Mouse (Mus musculus): ENCODE measurements around the gene Dis3l. TPM values are rescaled to one million over a fixed set of nuclear protein-coding genes. Genes with fewer than 3 reads are reported as not detected.

Dis3l gene
- polyA plus RNA-seq (2015; fragmentation: Nextera tagmentation; extraction: Ambion mirVana), result 23.9 and 25.9 TPM in 2 replicates

DNA sequence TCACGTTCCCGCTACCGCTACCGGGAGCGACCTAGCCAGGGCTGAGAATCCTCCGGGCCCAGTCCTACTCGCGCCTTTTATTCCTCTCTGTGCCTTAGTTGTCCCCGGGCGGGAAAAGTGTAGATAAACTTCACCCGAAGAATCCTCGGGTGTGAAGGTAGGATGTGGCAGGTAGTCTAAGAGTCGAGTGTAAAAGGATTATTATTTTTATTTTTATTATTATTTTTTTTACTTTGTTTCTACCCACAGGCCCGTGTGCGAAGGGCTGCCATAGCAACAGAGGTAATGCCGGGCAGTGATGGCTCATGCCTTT is at the start of gene Dis3l:
Gene Dis3l (minus strand): TSS at position 35 of the 313 bp plus-strand sequence.
- Histone ChIP-seq H3K9me3 (ENCODE audit: low read length) (no peaks in the 10 kb centered on the region), H3K27ac (ENCODE audit: low read length) (peak within 1 kb of the TSS; percentile 100), H3K4me2 (replicated peaks; ENCODE audit: low read depth, low read length) (peak within 1 kb of the TSS; percentile 73), H3K27me3 (ENCODE audit: insufficient read depth, low read length) (no peaks in the 10 kb centered on the region), H3K36me3 (ENCODE audit: insufficient read depth, low read length) (peaks cover 7% of the 10 kb centered on the region; the same call in 1 of the 2 replicates), H3K4me1 (ENCODE audit: insufficient read depth, low read length) (peaks cover 21% of the 10 kb centered on the region; the same call in 1 of the 2 replicates), H3K9ac (replicated peaks; ENCODE audit: low read length) (peak within 1 kb of the TSS; percentile 99), H3K4me3 (ENCODE audit: low read length) (peak within 1 kb of the TSS; percentile 71)
- 11% methylated on average over 16 of the region's 16 CpGs for WGBS
- no peak for ATAC-seq (ENCODE audit: low FRiP score, low TSS enrichment)

DNA sequence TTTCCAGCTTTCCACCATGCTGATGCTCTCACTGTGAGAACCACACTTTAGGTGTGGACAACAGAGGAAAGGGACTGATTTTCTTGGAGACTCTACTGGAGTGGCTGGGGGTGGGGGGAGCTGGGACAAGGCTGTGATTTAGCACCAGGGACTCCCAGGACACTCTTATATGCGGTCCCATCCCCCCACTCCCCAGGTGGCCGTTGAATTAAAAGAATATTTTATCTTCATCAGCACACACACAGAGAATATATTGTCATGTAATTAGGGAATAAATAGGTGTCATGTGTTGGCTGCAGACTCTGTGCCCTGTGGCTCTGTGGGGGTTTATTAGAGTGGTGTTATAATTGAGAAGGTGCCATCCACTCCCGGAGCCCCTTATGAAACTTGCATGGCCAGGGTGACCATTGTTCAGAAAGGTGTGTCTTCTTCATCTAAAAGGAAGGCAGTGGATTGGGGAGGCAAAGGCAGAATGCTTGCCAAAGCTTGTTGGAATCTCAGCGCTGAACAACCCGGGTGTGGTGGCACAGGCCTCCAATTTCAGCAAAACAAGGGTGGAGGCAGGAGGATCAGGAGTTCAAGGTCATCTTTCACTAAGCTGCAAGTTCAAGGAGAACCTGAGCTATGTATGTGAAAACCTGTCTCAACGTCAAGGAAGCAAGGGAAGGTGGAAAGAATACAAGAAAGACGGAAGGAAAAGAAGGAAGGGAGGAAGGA is 48.6 kb upstream of the Dis3l start:
- Histone ChIP-seq H3K4me2 (replicated peaks; ENCODE audit: low read depth, low read length) (no peak overlapping the region), H3K27ac (ENCODE audit: low read length) (no peak overlapping the region), H3K27me3 (ENCODE audit: insufficient read depth, low read length) (peaks cover 35% of the 10 kb centered on the region), H3K4me1 (ENCODE audit: insufficient read depth, low read length) (peaks cover 17% of the 10 kb centered on the region), H3K9ac (replicated peaks; ENCODE audit: low read length) (no peak overlapping the region), H3K36me3 (ENCODE audit: insufficient read depth, low read length) (no peaks in the 10 kb centered on the region), H3K9me3 (ENCODE audit: low read length) (no peaks in the 10 kb centered on the region), H3K4me3 (ENCODE audit: low read length) (no peak overlapping the region)
- WGBS, result 70% methylated on average over 7 of the region's 7 CpGs
- no peak for ATAC-seq (ENCODE audit: low FRiP score, low TSS enrichment)

DNA sequence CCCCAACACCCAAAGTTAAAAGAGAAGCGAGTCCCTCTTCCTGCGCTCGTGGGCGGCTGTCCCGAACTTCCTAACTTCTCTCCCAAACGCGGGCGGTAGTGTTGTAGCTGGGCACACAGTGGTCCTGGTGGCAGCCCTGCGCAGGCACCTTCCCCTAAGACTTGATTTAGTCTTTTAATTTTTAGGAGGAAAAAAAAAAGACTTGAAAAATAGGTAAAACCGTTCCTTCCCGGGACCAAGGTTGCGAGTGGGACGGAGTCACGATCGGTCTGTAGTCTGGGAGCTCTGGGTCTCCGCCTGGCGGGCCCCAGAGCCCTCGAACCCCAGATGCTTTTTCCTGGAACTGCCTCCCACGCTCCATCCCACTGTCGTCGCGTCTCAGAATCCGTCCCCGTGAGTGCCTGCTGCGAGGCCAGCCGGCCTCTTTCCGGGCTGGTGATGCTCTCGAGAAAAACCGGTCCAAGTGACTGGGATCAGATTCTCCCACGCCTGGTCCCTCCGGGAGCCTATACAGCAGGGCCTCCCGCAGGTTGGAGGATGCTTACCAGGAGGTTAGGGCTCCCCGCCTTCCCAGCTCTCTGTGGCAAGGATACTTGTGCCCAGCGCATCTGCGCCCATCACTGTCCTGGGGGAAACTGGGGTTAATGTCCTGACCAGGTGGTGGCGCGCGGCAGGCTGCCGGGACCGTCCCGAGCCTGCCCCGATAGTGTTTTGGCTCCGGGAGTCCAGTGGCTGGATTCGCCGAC is 45.6 kb upstream of the Dis3l start:
- Histone ChIP-seq H3K27ac (ENCODE audit: low read length) (no peak overlapping the region), H3K4me3 (ENCODE audit: low read length) (peak overlapping the region; percentile 66), H3K4me1 (ENCODE audit: insufficient read depth, low read length) (peaks cover 14% of the 10 kb centered on the region), H3K9me3 (ENCODE audit: low read length) (no peaks in the 10 kb centered on the region), H3K9ac (replicated peaks; ENCODE audit: low read length) (peak overlapping the region; percentile 66), H3K36me3 (ENCODE audit: insufficient read depth, low read length) (no peaks in the 10 kb centered on the region), H3K4me2 (replicated peaks; ENCODE audit: low read depth, low read length) (peak overlapping the region; percentile 99), H3K27me3 (ENCODE audit: insufficient read depth, low read length) (peaks cover 46% of the 10 kb centered on the region)
- ATAC-seq (ENCODE audit: low FRiP score, low TSS enrichment), result no peak
- under 1% methylated on average over 45 of the region's 45 CpGs for WGBS

DNA sequence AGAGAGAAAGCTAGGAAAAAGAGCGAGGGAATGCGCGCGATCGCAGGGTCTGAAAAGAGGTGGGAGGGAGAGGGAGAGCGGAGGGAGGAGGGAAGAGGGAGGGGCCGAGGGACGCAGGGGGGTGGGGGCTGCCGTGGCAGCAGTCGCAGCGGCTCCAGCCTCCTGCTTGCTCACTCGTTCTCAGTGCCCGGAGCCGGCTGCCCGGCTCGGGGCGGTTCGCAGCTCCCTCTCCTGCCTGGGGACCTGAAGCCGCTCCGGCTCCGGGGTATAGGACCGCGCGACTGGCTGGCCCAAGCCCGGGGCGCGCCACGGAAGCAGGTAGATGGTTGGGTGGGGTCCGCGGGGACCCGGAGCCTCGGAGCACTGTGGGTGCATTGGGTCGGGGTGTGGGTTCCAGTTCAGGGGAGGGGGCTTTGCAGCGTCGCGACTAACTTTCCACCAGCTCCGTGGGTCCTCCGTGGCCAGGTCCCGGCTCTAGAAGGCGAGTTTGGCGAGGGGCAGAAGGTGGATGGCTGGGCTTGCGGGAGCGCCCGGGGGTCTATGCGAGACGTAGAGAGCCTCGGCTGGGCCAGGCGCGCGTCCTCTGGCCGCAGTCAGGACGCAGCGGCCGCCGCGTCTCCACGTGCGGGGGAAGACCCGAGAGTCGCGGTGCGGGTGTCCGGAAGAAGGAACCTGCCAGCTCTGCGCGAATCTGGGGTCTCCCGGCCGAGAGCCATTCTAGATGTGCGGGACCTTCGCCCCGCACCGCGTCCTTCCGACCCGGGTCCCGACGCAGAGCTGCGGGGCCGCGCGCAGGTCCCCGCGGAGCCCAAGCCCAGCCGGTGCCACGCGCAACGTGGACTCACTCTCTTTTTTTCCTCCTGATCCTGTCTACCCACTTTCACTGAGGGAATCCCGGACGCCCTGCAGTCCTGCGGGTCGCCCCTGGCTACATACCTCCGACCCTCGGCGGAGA is 44.7 kb upstream of the Dis3l start, which contains the start of gene Megf11:
Gene Megf11 (plus strand): TSS at position 116 of the 955 bp plus-strand sequence.
- under 1% methylated on average over 92 of the region's 93 CpGs for WGBS
- Histone ChIP-seq H3K9ac (replicated peaks; ENCODE audit: low read length) (peak within 1 kb of the TSS; percentile 66), H3K27ac (ENCODE audit: low read length) (no peak within 1 kb of the TSS), H3K4me3 (ENCODE audit: low read length) (peak within 1 kb of the TSS; percentile 66), H3K27me3 (ENCODE audit: insufficient read depth, low read length) (peaks cover 46% of the 10 kb centered on the region), H3K4me1 (ENCODE audit: insufficient read depth, low read length) (peaks cover 14% of the 10 kb centered on the region), H3K4me2 (replicated peaks; ENCODE audit: low read depth, low read length) (peak within 1 kb of the TSS; percentile 99), H3K36me3 (ENCODE audit: insufficient read depth, low read length) (no peaks in the 10 kb centered on the region), H3K9me3 (ENCODE audit: low read length) (peaks cover 2% of the 10 kb centered on the region; the same call in 1 of the 2 replicates)
- peak; percentile 81 for ATAC-seq (ENCODE audit: low FRiP score, low TSS enrichment)

DNA sequence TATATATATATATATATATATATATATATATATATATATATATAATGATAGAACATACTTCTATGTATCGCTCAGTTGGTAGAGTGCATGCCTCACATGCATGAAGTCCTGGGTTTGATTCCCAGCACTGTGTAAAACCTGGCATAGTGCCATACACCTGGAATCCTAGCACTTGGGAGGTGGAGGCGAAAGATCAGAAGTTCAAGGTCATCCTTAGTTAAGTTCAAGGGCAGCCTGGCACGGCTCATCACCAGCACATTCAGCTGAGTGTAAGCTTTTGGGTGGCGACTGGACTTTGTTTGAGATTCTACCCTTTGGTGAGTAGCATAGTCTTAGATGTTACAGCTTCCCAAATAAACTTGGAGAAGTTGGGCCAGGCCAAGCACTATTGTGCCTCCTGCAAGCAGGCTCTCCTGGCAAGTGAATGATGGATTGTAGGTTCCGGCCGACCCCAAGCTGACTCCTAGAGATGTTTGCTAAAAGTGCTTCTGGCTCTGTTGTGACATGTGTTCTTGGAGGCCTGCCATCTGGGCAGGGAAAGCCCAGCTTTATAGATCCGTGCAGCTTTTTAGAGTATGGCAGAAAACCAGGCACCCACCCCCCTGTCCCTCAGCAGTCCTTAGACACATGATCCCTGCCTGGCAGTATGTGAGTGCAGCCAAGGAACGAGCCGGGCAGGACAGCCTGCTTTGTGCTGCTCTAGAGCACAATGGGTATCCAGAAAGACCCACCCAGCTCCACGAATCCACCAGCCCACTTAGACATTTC is 42.1 kb upstream of the Dis3l start:
- peaks cover 14% of the 10 kb centered on the region for H3K4me1 ChIP-seq (ENCODE audit: insufficient read depth, low read length)
- no peaks in the 10 kb centered on the region for H3K36me3 ChIP-seq (ENCODE audit: insufficient read depth, low read length)
- no peak overlapping the region for H3K27ac ChIP-seq (ENCODE audit: low read length)
- H3K27me3 ChIP-seq (ENCODE audit: insufficient read depth, low read length), result peaks cover 41% of the 10 kb centered on the region
- H3K9ac ChIP-seq (replicated peaks; ENCODE audit: low read length), result no peak overlapping the region
- no peak for ATAC-seq (ENCODE audit: low FRiP score, low TSS enrichment)
- no peak overlapping the region for H3K4me2 ChIP-seq (replicated peaks; ENCODE audit: low read depth, low read length)
- H3K4me3 ChIP-seq (ENCODE audit: low read length), result no peak overlapping the region
- peaks cover 3% of the 10 kb centered on the region; the same call in 1 of the 2 replicates for H3K9me3 ChIP-seq (ENCODE audit: low read length)
- 45% methylated on average over 10 of the region's 10 CpGs for WGBS

DNA sequence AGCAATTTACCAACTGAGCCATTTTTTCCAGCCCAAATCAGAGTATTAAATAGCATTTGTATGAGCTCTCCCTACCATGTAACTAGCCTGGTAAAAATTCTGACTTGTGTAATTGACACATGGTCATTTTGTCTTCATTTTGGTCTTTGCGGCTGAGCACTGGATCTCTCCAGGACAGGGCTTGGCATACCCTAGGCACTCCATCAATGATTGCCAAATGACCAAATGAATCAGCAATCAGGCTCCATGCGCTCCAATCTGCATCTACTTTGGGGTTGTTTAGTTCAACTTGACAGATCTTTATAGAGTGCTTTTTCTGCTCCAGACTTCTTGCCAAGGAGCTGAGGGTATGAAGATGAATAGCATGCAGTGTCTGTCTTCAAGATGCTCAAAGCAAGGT is 35.3 kb upstream of the Dis3l start:
- peaks cover 3% of the 10 kb centered on the region; the same call in 1 of the 2 replicates for H3K9me3 ChIP-seq (ENCODE audit: low read length)
- no peak overlapping the region for H3K9ac ChIP-seq (replicated peaks; ENCODE audit: low read length)
- H3K4me1 ChIP-seq (ENCODE audit: insufficient read depth, low read length), result no peaks in the 10 kb centered on the region
- H3K4me3 ChIP-seq (ENCODE audit: low read length), result no peak overlapping the region
- ATAC-seq (ENCODE audit: low FRiP score, low TSS enrichment), result no peak
- H3K27ac ChIP-seq (ENCODE audit: low read length), result no peak overlapping the region
- 76% methylated on average over 2 of the region's 2 CpGs for WGBS
- no peaks in the 10 kb centered on the region for H3K36me3 ChIP-seq (ENCODE audit: insufficient read depth, low read length)
- no peak overlapping the region for H3K4me2 ChIP-seq (replicated peaks; ENCODE audit: low read depth, low read length)
- no peaks in the 10 kb centered on the region; the same call in 1 of the 2 replicates for H3K27me3 ChIP-seq (ENCODE audit: insufficient read depth, low read length)

DNA sequence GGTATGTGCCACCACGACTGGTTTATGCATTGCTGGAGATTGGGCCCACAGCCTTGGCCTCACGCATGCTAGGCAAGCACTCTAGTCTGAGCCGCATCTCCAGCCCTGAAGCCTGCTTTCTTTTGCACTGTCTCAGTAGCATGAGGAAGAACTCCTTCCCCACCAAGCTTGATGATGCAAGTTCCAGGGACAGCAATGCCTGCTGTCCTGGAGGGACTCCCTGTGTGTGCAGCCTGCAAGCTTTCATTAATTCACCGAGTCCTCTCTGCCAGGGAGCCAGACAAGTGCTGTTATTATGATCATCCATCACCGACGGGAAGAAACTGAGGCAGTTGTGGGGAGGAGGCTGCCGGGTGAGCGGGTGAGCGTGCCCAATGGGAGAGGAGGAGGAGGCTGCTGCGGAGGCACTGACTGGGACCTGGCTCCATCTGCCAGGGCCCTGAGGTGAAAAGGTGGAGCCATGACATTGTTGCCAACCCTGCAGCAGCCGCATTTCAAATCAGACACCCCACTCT is 30.3 kb upstream of the Dis3l start:
- Histone ChIP-seq H3K4me2 (replicated peaks; ENCODE audit: low read depth, low read length) (no peak overlapping the region), H3K4me3 (ENCODE audit: low read length) (no peak overlapping the region), H3K27me3 (ENCODE audit: insufficient read depth, low read length) (no peaks in the 10 kb centered on the region), H3K9me3 (ENCODE audit: low read length) (no peaks in the 10 kb centered on the region), H3K27ac (ENCODE audit: low read length) (no peak overlapping the region), H3K9ac (replicated peaks; ENCODE audit: low read length) (no peak overlapping the region), H3K4me1 (ENCODE audit: insufficient read depth, low read length) (no peaks in the 10 kb centered on the region), H3K36me3 (ENCODE audit: insufficient read depth, low read length) (no peaks in the 10 kb centered on the region)
- no peak for ATAC-seq (ENCODE audit: low FRiP score, low TSS enrichment)
- 55% methylated on average over 11 of the region's 11 CpGs for WGBS

DNA sequence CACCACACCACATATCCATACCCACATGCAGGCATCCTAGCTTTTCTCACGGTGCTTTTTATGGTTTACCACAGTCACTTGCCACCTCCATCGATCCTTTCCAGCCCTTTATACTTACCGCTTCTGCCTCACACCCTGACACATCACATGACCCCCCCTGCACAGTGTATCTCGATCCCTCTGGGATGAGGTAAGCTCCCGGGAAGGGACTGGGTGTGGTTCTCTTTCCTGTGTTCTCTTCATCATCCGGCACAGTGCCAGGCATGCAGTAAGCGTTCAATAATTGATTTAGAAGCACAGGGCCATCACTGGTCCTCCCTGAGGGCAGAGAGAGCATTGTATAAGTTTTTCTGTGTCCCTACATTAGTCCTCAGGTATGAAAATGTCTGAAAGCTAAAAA is 28.8 kb upstream of the Dis3l start:
- no peaks in the 10 kb centered on the region for H3K36me3 ChIP-seq (ENCODE audit: insufficient read depth, low read length)
- WGBS, result 62% methylated on average over 7 of the region's 7 CpGs
- H3K4me3 ChIP-seq (ENCODE audit: low read length), result no peak overlapping the region
- no peaks in the 10 kb centered on the region for H3K27me3 ChIP-seq (ENCODE audit: insufficient read depth, low read length)
- no peak overlapping the region for H3K9ac ChIP-seq (replicated peaks; ENCODE audit: low read length)
- H3K9me3 ChIP-seq (ENCODE audit: low read length), result no peaks in the 10 kb centered on the region
- no peak overlapping the region for H3K27ac ChIP-seq (ENCODE audit: low read length)
- H3K4me1 ChIP-seq (ENCODE audit: insufficient read depth, low read length), result no peaks in the 10 kb centered on the region
- no peak for ATAC-seq (ENCODE audit: low FRiP score, low TSS enrichment)
- no peak overlapping the region for H3K4me2 ChIP-seq (replicated peaks; ENCODE audit: low read depth, low read length)

All from kidney, embryonic 16.5 days (tissue).